Mouse (Mus musculus) lung, embryonic 16.5 days (tissue): ENCODE results near the gene Hrh3. TPM values are rescaled to one million over a fixed set of nuclear protein-coding genes. Genes with fewer than 3 reads are reported as not detected.

Experiments used
- ATAC-seq: fragments of 200-750 bp; cut with Nextera tagmentation; 2 replicates; pipeline ENCODE4 v1.8.0; 2017; ENCODE audit warnings: low read depth, mild to moderate bottlenecking, moderate library complexity
- H3K27ac ChIP-seq: fragments of 300-500 bp; sonication (generic); 2 replicates; pipeline ENCODE4 v1.5.1; 2014; ENCODE audit warnings: mild to moderate bottlenecking, control low read depth, low read length
- H3K27me3 ChIP-seq: fragments of 300-500 bp; sonication (generic); 2 replicates; pipeline ENCODE4 v1.6.1; 2014; ENCODE audit warnings: low read depth, low read length, mixed read lengths; ENCODE audit not compliant: control insufficient read depth, insufficient read depth
- H3K36me3 ChIP-seq: fragments of 300-500 bp; sonication (generic); 2 replicates; pipeline ENCODE4 v1.6.1; 2014; ENCODE audit warnings: low read length; ENCODE audit not compliant: control insufficient read depth, insufficient read depth
- H3K4me1 ChIP-seq: fragments of 300-500 bp; sonication (generic); replicated peaks from 2 replicates; pipeline ENCODE4 v1.6.1; 2014; ENCODE audit warnings: low read length, mixed read lengths; ENCODE audit not compliant: control insufficient read depth, insufficient read depth
- H3K4me2 ChIP-seq: fragments of 300-500 bp; sonication (generic); 2 replicates; pipeline ENCODE4 v1.6.1; 2014; ENCODE audit warnings: low read depth, low read length, control low read depth
- H3K4me3 ChIP-seq: fragments of 300-500 bp; sonication (generic); 2 replicates; pipeline ENCODE4 v1.5.1; 2014; ENCODE audit warnings: mild to moderate bottlenecking, low read length, control low read depth
- H3K9ac ChIP-seq: fragments of 300-500 bp; sonication (generic); 2 replicates; pipeline ENCODE4 v1.6.1; 2014; ENCODE audit warnings: low read length, control low read depth
- H3K9me3 ChIP-seq: fragments of 300-500 bp; sonication (generic); 2 replicates; pipeline ENCODE4 v1.6.1; 2016; ENCODE audit warnings: low read length; ENCODE audit not compliant: control insufficient read depth
- WGBS: fragments of 180-500 bp; shearing (Covaris S2); extraction: QIAGEN DNeasy Blood & Tissue Kit; methylation state at CpG from one replicate; pipeline ENCODE4 v1.1.7; 2014; 5-methylcytosine and 5-hydroxymethylcytosine counted together
- polyA plus RNA-seq: library from polyadenylated mRNA; unstranded; fragments of >200 nt; fragmentation: Nextera tagmentation; extraction: Ambion mirVana; gene quantifications from 2 replicates; pipeline ENCODE4 v1.2.1, GENCODE M21; 2015

Hrh3 gene
- polyA plus RNA-seq, result not detected in 2 replicates

- Histone ChIP-seq H3K4me2 (peak within 1 kb of the TSS; percentile 98), H3K4me1 (peaks cover 11% of the 10 kb centered on the region), H3K4me3 (peak within 1 kb of the TSS; percentile 58), H3K9me3 (no peaks in the 10 kb centered on the region), H3K27ac (no peak within 1 kb of the TSS), H3K36me3 (no peaks in the 10 kb centered on the region), H3K9ac (no peak within 1 kb of the TSS), H3K27me3 (peaks cover 64% of the 10 kb centered on the region)
- peak; percentile 95 for ATAC-seq
- WGBS, result under 1% methylated on average over 60 of the region's 87 CpGs
Observed at GRCm38 (mm10) chr2:180103978-180104658, at the start of gene Hrh3. Hrh3 (minus strand) TSS chr2:180104488.

GRCm38 (mm10) chr2:180148551-180148950 is 44.3 kb upstream of the Hrh3 start:
- no peak for ATAC-seq
- Histone ChIP-seq H3K9ac (no peak overlapping the region), H3K4me2 (no peak overlapping the region), H3K27ac (no peak overlapping the region), H3K9me3 (no peaks in the 10 kb centered on the region), H3K4me3 (no peak overlapping the region), H3K4me1 (no peaks in the 10 kb centered on the region), H3K36me3 (peaks cover 13% of the 10 kb centered on the region), H3K27me3 (no peaks in the 10 kb centered on the region)
- 82% methylated on average over 9 of the region's 9 CpGs for WGBS

DNA sequence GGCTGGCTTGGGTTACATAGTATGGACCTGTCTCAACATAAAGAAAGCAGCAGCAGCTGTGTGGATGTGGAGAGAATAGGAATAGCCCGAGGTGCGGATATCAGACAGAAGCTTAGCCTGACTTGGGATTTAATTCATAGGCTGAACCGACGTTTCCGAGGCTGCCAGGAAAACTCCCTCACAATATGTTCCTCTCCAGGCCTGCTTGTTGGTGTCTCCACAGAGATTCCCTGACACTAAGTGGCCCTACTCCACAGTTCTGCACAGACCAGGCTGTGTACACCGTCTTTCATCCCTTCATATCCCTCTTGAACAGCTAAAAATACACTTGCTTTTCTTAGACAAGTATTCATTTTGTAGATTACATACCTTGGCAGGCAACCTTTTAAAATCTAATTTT is 43.1 kb upstream of the Hrh3 start:
- 88% methylated on average over 6 of the region's 6 CpGs for WGBS
- H3K9ac ChIP-seq, result no peak overlapping the region
- no peaks in the 10 kb centered on the region for H3K4me1 ChIP-seq
- H3K4me2 ChIP-seq, result no peak overlapping the region
- H3K4me3 ChIP-seq, result no peak overlapping the region
- peaks cover 11% of the 10 kb centered on the region for H3K36me3 ChIP-seq
- H3K27ac ChIP-seq, result no peak overlapping the region
- ATAC-seq, result no peak
- no peaks in the 10 kb centered on the region for H3K27me3 ChIP-seq
- H3K9me3 ChIP-seq, result no peaks in the 10 kb centered on the region

DNA sequence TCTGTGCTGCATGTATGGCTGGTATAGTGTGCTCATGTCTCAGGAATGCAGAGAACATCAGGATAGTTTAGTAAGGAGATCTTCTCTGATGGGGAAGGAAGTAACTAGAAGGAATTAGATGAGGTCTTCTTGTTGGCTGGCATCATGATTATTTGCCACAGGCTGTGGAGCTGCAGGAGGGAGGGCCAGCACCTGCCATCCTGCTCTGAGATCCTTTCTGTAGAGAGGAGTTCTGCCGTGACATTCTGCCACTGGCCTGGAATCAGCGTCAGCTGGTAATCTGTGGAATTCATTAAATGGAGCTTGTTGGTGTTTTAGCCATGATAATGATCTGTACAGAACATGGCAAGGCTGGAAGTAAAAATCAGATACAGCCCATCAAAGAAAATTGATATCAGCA is 41.8 kb upstream of the Hrh3 start:
- H3K9ac ChIP-seq, result no peak overlapping the region
- no peak for ATAC-seq
- no peak overlapping the region for H3K4me3 ChIP-seq
- no peaks in the 10 kb centered on the region for H3K27me3 ChIP-seq
- H3K4me1 ChIP-seq, result no peaks in the 10 kb centered on the region
- H3K27ac ChIP-seq, result no peak overlapping the region
- H3K9me3 ChIP-seq, result no peaks in the 10 kb centered on the region
- 78% methylated on average over 2 of the region's 2 CpGs for WGBS
- no peak overlapping the region for H3K4me2 ChIP-seq
- peaks cover 10% of the 10 kb centered on the region for H3K36me3 ChIP-seq

DNA sequence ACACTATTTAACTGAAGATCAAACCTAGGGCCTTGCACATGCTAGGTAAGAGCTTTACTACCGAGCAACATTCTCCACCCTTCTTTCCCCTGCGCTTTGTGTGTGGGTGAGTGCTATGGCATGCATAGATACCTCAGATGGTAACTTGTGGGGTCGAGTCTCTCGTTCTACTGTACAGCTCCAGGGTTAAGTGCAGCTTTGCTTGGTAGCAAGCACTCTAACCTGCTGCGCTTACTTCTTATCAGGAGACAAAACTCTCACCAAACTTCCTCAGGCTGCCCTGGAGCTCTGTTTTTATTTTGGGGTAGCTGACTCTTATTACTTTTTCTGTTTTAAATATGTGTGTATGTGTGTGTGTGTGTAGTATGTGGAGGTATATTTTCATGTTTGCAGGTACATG is 31.1 kb upstream of the Hrh3 start:
- no peak overlapping the region for H3K27ac ChIP-seq
- H3K36me3 ChIP-seq, result no peaks in the 10 kb centered on the region

GRCm38 (mm10) chr2:180133911-180134310 is 29.6 kb upstream of the Hrh3 start:
- Histone ChIP-seq H3K36me3 (no peaks in the 10 kb centered on the region), H3K9ac (no peak overlapping the region), H3K27ac (no peak overlapping the region), H3K4me3 (no peak overlapping the region), H3K9me3 (no peaks in the 10 kb centered on the region), H3K4me1 (no peaks in the 10 kb centered on the region), H3K27me3 (no peaks in the 10 kb centered on the region), H3K4me2 (no peak overlapping the region)
- ATAC-seq, result no peak
- whole genome bisulfite sequencing, result 79% methylated on average over 3 of the region's 3 CpGs

More for the DNA sequence above, 31.1 kb upstream of the Hrh3 start:
- no peaks in the 10 kb centered on the region for H3K9me3 ChIP-seq
- H3K4me1 ChIP-seq, result no peaks in the 10 kb centered on the region
- no peak overlapping the region for H3K9ac ChIP-seq
- ATAC-seq, result no peak
- H3K27me3 ChIP-seq, result no peaks in the 10 kb centered on the region
- 64% methylated on average over 5 of the region's 5 CpGs for WGBS
- no peak overlapping the region for H3K4me2 ChIP-seq
- no peak overlapping the region for H3K4me3 ChIP-seq

- no peaks in the 10 kb centered on the region for H3K4me1 ChIP-seq
- no peak for ATAC-seq
- H3K36me3 ChIP-seq, result no peaks in the 10 kb centered on the region
- no peaks in the 10 kb centered on the region for H3K27me3 ChIP-seq
- no peak overlapping the region for H3K4me2 ChIP-seq
- H3K9ac ChIP-seq, result no peak overlapping the region
- no peaks in the 10 kb centered on the region for H3K9me3 ChIP-seq
- 90% methylated on average over 4 of the region's 4 CpGs for WGBS
- H3K27ac ChIP-seq, result no peak overlapping the region
- no peak overlapping the region for H3K4me3 ChIP-seq
Observed at GRCm38 (mm10) chr2:180133231-180133630, 28.9 kb upstream of the Hrh3 start.

- H3K9ac ChIP-seq, result no peak overlapping the region
- WGBS, result 59% methylated on average over 1 of the region's 1 CpGs
- no peak overlapping the region for H3K4me2 ChIP-seq
- H3K9me3 ChIP-seq, result no peaks in the 10 kb centered on the region
- no peaks in the 10 kb centered on the region for H3K27me3 ChIP-seq
- peaks cover 6% of the 10 kb centered on the region for H3K4me1 ChIP-seq
- ATAC-seq, result no peak
- no peaks in the 10 kb centered on the region for H3K36me3 ChIP-seq
- no peak overlapping the region for H3K4me3 ChIP-seq
- no peak overlapping the region for H3K27ac ChIP-seq
Observed at GRCm38 (mm10) chr2:180127675-180128074, 23.4 kb upstream of the Hrh3 start.

- 7% methylated on average over 4 of the region's 4 CpGs for WGBS
- H3K9ac ChIP-seq, result no peak overlapping the region
- no peaks in the 10 kb centered on the region for H3K9me3 ChIP-seq
- H3K36me3 ChIP-seq, result no peaks in the 10 kb centered on the region
- H3K4me2 ChIP-seq, result no peak overlapping the region
- peaks cover 6% of the 10 kb centered on the region for H3K4me1 ChIP-seq
- no peak overlapping the region for H3K4me3 ChIP-seq
- no peaks in the 10 kb centered on the region for H3K27me3 ChIP-seq
- peak; percentile 75 for ATAC-seq
- H3K27ac ChIP-seq, result no peak overlapping the region
Observed at GRCm38 (mm10) chr2:180126195-180126594, 21.9 kb upstream of the Hrh3 start.
